Mouse (Mus musculus) C2C12 (cell line): ENCODE data around the gene Mrpl33. TPM values are rescaled to one million over a fixed set of nuclear protein-coding genes. Genes with fewer than 3 reads are reported as not detected.

Experiments used
- H3K27me3 ChIP-seq: one replicate; pipeline ENCODE4 v1.6.1; 2011; ENCODE audit not compliant: control insufficient read depth, insufficient read depth, insufficient read length
- H3K36me3 ChIP-seq: one replicate; pipeline ENCODE4 v1.6.1; 2011; ENCODE audit not compliant: control insufficient read depth, insufficient read depth
- H3K4me3 ChIP-seq: one replicate; pipeline ENCODE4 v1.5.1; 2011; ENCODE audit warnings: mild to moderate bottlenecking, control low read depth; ENCODE audit not compliant: poor library complexity, insufficient read depth, severe bottlenecking
- H3K79me2 ChIP-seq: one replicate; pipeline ENCODE4 v1.6.1; 2011; ENCODE audit not compliant: control insufficient read depth, insufficient read depth
- H3K79me3 ChIP-seq: one replicate; pipeline ENCODE4 v1.6.1; 2011; ENCODE audit warnings: low read depth, control low read depth
- H3ac ChIP-seq: one replicate; pipeline ENCODE3; 2011; ENCODE audit warnings: low read depth; ENCODE audit not compliant: control insufficient read depth, insufficient read length
- CEBPB ChIP-seq: IDR thresholded peaks from one replicate; pipeline ENCODE4 v1.6.1; 2011; ENCODE audit warnings: low read depth, mild to moderate bottlenecking, control low read depth, moderate library complexity
- CTCF ChIP-seq: IDR thresholded peaks from one replicate; pipeline ENCODE4 v1.5.1; 2011; ENCODE audit not compliant: control insufficient read depth, insufficient read depth, insufficient read length
- FOSL1 ChIP-seq: IDR thresholded peaks from one replicate; pipeline ENCODE4 v1.8.0; 2011; ENCODE audit warnings: mild to moderate bottlenecking, low read length; ENCODE audit not compliant: poor library complexity, insufficient read depth, severe bottlenecking
- MAX ChIP-seq: IDR thresholded peaks from one replicate; pipeline ENCODE4 v1.6.1; 2011; ENCODE audit warnings: mild to moderate bottlenecking, control low read depth
- MYOD1 ChIP-seq: IDR thresholded peaks from one replicate; pipeline ENCODE4 v1.6.1; 2011; ENCODE audit warnings: low read depth; ENCODE audit not compliant: control insufficient read depth, insufficient read length
- MYOG ChIP-seq: IDR thresholded peaks from one replicate; pipeline ENCODE4 v1.6.1; 2011; ENCODE audit not compliant: control insufficient read depth, insufficient read length; ENCODE audit errors: extremely low read depth
- USF1 ChIP-seq: IDR thresholded peaks from one replicate; pipeline ENCODE4 v1.6.1; 2011; ENCODE audit warnings: low read depth, mild to moderate bottlenecking, control low read depth, moderate library complexity
- polyA plus RNA-seq: library from polyadenylated mRNA; unstranded; fragments of >200 nt; fragmentation: generic; extraction: Trizol; gene quantifications from one replicate; pipeline ENCODE4 v1.2.1, GENCODE M21; 2012; ENCODE audit warnings: missing spikeins

The Mrpl33 gene
- polyA plus RNA-seq, 1 experiment = 228 TPM

GRCm38 (mm10) chr5:31680183-31680582 lies 83.4 kb downstream of the Mrpl33 start:
- Histone ChIP-seq H3K79me3 (no peaks in the 10 kb centered on the region), H3K4me3 (no peak overlapping the region), H3K36me3 (no peaks in the 10 kb centered on the region), H3K27me3 (no peaks in the 10 kb centered on the region), H3K79me2 (no peaks in the 10 kb centered on the region), H3ac (no peak overlapping the region)
- TF ChIP-seq MAX = no peak
- TF ChIP-seq CTCF = no peak
- no peak for TF ChIP-seq FOSL1
- no peak for TF ChIP-seq CEBPB
- TF ChIP-seq USF1 = no peak
- no peak for TF ChIP-seq MYOG

GRCm38 (mm10) chr5:31682305-31682704 lies 85.6 kb downstream of the Mrpl33 start:
- Histone ChIP-seq H3K79me2 (no peaks in the 10 kb centered on the region), H3K4me3 (no peak overlapping the region), H3ac (no peak overlapping the region), H3K79me3 (no peaks in the 10 kb centered on the region), H3K36me3 (no peaks in the 10 kb centered on the region), H3K27me3 (no peaks in the 10 kb centered on the region)
- no peak for TF ChIP-seq MYOG
- TF ChIP-seq USF1 = peak; percentile 49

- no peak for TF ChIP-seq MYOG
- no peak for TF ChIP-seq CTCF
- TF ChIP-seq MAX = no peak
- no peak for TF ChIP-seq USF1
- no peak for TF ChIP-seq CEBPB
- TF ChIP-seq MYOD1 = no peak
- TF ChIP-seq FOSL1 = no peak
- H3K36me3 ChIP-seq = no peaks in the 10 kb centered on the region
- H3K79me2 ChIP-seq = no peaks in the 10 kb centered on the region
- no peak overlapping the region for H3K4me3 ChIP-seq
- no peaks in the 10 kb centered on the region for H3K79me3 ChIP-seq
- no peak overlapping the region for H3ac ChIP-seq
- H3K27me3 ChIP-seq = no peaks in the 10 kb centered on the region
Measured at GRCm38 (mm10) chr5:31686040-31686439, 89.3 kb downstream of the Mrpl33 start.

GRCm38 (mm10) chr5:31687972-31688371 lies 91.2 kb downstream of the Mrpl33 start:
- H3K79me3 ChIP-seq = no peaks in the 10 kb centered on the region
- no peaks in the 10 kb centered on the region for H3K79me2 ChIP-seq
- TF ChIP-seq MYOD1 (no peak), MYOG (no peak), CTCF (no peak), FOSL1 (no peak), MAX (no peak), USF1 (no peak), CEBPB (no peak)
- no peak overlapping the region for H3K4me3 ChIP-seq
- no peaks in the 10 kb centered on the region for H3K27me3 ChIP-seq
- H3K36me3 ChIP-seq = no peaks in the 10 kb centered on the region
- H3ac ChIP-seq = no peak overlapping the region

- Histone ChIP-seq H3K4me3 (no peak overlapping the region), H3K27me3 (no peaks in the 10 kb centered on the region), H3K79me3 (no peaks in the 10 kb centered on the region), H3K36me3 (no peaks in the 10 kb centered on the region), H3K79me2 (peaks cover 8% of the 10 kb centered on the region), H3ac (no peak overlapping the region)
- no peak for TF ChIP-seq MYOD1
- no peak for TF ChIP-seq USF1
- no peak for TF ChIP-seq CTCF
- TF ChIP-seq MAX = no peak
- no peak for TF ChIP-seq MYOG
- no peak for TF ChIP-seq CEBPB
- TF ChIP-seq FOSL1 = no peak
Measured at GRCm38 (mm10) chr5:31693191-31693590, 96.5 kb downstream of the Mrpl33 start.

GRCm38 (mm10) chr5:31696971-31697643 lies 100.4 kb downstream of the Mrpl33 start, which contains the start of gene Rbks:
TSS of gene Rbks (minus strand) at chr5:31697627.
- Histone ChIP-seq H3K79me3 (peaks cover 2% of the 10 kb centered on the region), H3K79me2 (peaks cover 8% of the 10 kb centered on the region), H3K4me3 (peak within 1 kb of the TSS; percentile 59), H3K27me3 (no peaks in the 10 kb centered on the region), H3ac (peak within 1 kb of the TSS; percentile 79), H3K36me3 (peaks cover 4% of the 10 kb centered on the region)
- TF ChIP-seq CTCF = no peak
- no peak for TF ChIP-seq MYOD1
- no peak for TF ChIP-seq MAX
- no peak for TF ChIP-seq CEBPB
- no peak for TF ChIP-seq USF1
